Mouse (Mus musculus): ENCODE results near the gene Tacr1.

Gene Tacr1

DNA sequence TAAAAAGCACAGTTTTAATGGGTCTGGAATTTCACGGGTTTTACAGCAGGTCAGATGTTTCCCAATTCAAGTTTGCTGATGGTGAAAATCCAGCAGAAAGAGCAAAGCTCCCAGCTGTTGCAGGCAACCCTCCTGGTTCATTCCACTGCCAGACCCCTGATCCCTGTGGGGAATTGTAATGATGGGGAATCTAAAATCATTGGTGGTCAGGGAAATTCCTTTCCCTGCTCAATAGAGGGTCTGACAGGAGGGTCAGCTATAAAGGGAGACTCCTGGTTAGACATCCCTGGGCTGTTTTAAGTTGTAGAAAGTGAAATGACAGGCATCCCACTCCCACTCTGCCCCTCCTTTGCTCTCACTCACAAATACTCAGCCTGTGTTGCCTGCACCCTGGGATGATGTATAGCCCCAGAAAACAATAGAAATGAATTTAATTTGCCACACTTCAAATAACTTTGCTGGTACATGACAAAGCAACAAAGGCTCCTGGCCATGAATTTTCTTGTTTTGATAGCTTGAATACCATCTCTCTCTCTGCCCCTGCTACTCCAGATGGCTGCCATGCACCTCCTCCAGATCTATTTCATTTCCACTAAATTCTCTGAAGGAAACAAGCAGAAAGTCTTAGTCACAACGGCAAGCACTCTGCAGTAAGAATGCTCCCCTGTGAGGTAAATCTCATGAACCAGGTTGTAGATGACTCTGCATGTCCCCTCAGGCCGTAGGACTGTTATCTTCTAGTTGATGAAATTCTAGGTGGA lies 123.2 kb downstream of the Tacr1 start:
- peak; percentile 52 for DNase-seq (ENCODE audit: low read depth, low spot score)

- no peak for DNase-seq (ENCODE audit: low read depth, low spot score)
Observed at GRCm38 (mm10) chr6:82528631-82529030, 126.5 kb downstream of the Tacr1 start.

DNA sequence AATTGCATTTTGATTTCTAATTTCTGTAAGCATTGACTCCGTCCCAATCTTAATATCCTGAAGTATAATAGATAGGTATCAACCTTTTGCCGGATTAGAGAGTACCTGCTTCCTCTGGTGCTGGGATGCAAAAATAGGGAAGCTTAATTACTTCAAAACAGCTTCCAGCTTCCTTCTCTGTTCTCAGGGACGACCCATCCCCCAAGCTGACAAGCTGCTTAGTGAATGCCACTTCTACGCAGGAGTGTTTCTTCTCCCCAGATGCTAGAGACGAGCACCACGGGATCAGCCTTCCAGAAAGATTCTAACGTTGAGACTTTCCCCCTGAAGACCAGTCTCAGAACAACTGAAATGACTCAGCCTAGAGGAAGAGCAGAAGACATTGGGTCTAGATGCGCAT lies 134.5 kb downstream of the Tacr1 start:
- no peak for DNase-seq (ENCODE audit: low read depth, low spot score)

DNA sequence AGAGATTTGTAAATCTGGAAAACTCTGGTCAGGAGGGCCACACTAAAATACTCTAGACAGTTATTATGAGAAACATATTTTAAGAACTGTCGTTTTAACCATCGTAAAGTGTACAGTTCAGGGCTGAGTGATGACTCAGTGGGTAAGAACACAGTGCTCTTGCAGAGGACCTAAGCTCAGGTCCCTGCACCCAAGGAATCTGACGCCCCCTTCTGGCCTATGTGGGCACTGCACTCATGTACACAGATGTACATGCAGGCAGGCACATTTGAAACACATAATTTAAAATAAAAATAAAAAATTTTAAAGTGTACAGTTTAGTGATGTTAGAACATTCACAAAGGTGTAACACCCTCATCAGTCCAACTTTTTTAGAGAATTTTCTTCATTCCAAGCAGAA lies 147.1 kb downstream of the Tacr1 start:
- DNase-seq (ENCODE audit: low read depth, low spot score) = no peak

GRCm38 (mm10) chr6:82575445-82575844 lies 173.3 kb downstream of the Tacr1 start:
- DNase-seq (ENCODE audit: low read depth, low spot score) = no peak

DNA sequence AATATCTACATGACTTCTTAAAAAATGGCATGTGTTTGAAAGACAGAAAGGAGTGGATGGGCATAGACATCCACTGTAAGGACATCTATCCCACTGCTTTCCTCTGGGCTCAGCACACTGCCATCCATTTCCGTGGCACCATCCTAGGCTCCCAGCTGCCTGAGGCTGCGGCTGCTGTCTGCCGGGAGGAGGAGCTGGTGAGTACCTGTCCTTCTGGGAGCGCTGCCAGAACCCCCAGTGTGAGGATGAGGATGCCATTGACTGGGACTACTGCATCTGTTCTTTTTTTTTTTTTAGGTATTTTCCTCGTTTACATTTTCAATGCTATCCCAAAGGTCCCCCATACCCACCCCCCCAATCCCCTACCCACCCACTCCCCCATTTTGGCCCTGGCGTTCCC lies 183.3 kb downstream of the Tacr1 start:
- DNase-seq (ENCODE audit: low read depth, low spot score) = no peak

DNA sequence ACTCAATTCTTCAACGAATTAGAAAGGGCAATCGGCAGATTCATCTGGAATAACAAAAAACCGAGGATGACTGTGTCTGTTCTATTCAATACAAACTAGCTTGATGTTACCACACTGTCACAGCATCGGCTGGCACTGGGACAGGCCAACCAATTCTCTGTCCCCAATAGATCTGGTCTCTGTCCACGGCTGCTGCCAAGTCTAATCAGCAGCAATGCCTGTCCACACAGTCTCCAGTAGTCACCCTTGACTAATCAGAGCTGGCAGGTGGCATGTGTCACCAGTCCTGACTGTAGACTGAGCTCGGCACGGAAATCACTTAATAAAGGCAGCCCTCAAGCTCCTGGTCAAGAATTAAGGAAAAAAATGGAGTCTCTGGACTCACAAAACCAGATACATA lies 187.3 kb downstream of the Tacr1 start:
- no peak for DNase-seq (ENCODE audit: low read depth, low spot score)

GRCm38 (mm10) chr6:82595461-82596090 lies 193.4 kb downstream of the Tacr1 start:
- DNase-seq (ENCODE audit: low read depth, low spot score) = no peak

DNA sequence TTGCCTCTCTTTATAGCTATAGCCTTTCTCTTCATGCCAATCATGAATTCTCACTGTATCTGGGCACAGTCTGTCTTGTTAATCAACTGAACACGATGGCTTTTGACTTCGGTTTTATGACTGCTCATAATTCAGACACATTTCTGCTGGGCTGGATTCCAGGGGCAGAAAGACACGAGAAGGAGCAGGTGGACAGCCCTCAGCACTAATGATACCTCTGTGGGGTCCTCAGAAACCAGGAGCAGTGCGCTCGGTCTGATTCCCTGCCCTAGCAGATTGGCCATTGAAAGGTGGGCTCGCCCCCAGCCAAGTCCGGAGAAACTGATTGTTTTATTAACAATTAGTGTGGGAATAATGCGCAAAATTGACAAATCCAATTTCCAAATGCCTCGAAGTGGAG lies 201.1 kb downstream of the Tacr1 start:
- DNase-seq (ENCODE audit: low read depth, low spot score) = no peak

DNA sequence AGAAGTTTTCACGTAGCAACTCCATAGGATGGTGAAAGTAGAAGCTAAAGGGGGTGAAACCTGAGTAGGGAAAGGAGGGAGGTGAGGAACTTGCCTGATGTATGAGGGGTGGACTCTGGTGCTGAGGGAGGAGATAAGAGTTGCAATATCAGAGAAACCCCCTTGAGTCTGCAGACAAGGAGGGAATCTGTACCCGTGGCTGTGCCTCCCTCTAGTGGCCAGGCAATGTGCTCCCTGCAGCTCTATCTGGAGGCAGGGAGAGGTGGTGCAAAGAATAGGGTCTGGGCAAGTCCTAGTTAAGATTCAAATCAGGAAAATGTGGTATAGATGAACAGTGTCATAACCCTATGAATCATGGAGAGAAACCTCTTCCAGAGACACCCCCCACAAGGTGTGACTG lies 201.5 kb downstream of the Tacr1 start:
- peak; percentile 33 for DNase-seq (ENCODE audit: low read depth, low spot score)

- no peak for DNase-seq (ENCODE audit: low read depth, low spot score)
Observed at GRCm38 (mm10) chr6:82604791-82605190, 202.7 kb downstream of the Tacr1 start.

- no peak for DNase-seq (ENCODE audit: low read depth, low spot score)
Observed at GRCm38 (mm10) chr6:82608756-82609155, 206.6 kb downstream of the Tacr1 start.

- no peak for DNase-seq (ENCODE audit: low read depth, low spot score)
Observed at GRCm38 (mm10) chr6:82609339-82609926, 207.3 kb downstream of the Tacr1 start.
